Mouse (Mus musculus) heart, embryonic 15.5 days (tissue): Measurements from ENCODE around the gene Tbc1d14. TPM values are rescaled to one million over a fixed set of nuclear protein-coding genes. Genes with fewer than 3 reads are reported as not detected.

Source experiments
- ATAC-seq: fragments of 200-750 bp; cut with Nextera tagmentation; replicated peaks from 2 replicates; pipeline ENCODE4 v1.8.0; 2017; ENCODE audit warnings: low read depth, moderate TSS enrichment; ENCODE audit not compliant: insufficient number of reproducible peaks, insufficient read depth, low FRiP score
- H3K27ac ChIP-seq: fragments of 300-500 bp; sonication (generic); 2 replicates; pipeline ENCODE4 v1.5.1; 2015; ENCODE audit warnings: mild to moderate bottlenecking, inconsistent platforms
- H3K27me3 ChIP-seq: fragments of 300-500 bp; sonication (generic); 2 replicates; pipeline ENCODE4 v1.6.1; 2015; ENCODE audit warnings: inconsistent platforms
- H3K36me3 ChIP-seq: fragments of 300-500 bp; sonication (generic); 2 replicates; pipeline ENCODE4 v1.6.1; 2015; ENCODE audit warnings: mild to moderate bottlenecking, inconsistent platforms
- H3K4me1 ChIP-seq: fragments of 300-500 bp; sonication (generic); replicated peaks from 2 replicates; pipeline ENCODE4 v1.6.1; 2015; ENCODE audit warnings: inconsistent platforms
- H3K4me2 ChIP-seq: fragments of 300-500 bp; sonication (generic); 2 replicates; pipeline ENCODE4 v1.6.1; 2015; ENCODE audit warnings: inconsistent platforms, mild to moderate bottlenecking, moderate library complexity
- H3K4me3 ChIP-seq: fragments of 300-500 bp; sonication (generic); 2 replicates; pipeline ENCODE4 v1.5.1; 2015; ENCODE audit warnings: mild to moderate bottlenecking, inconsistent platforms
- H3K9ac ChIP-seq: fragments of 300-500 bp; sonication (generic); 2 replicates; pipeline ENCODE4 v1.6.1; 2015; ENCODE audit warnings: mild to moderate bottlenecking, inconsistent platforms
- H3K9me3 ChIP-seq: fragments of 300-500 bp; sonication (generic); replicated peaks from 2 replicates; pipeline ENCODE4 v1.6.1; 2016; ENCODE audit warnings: inconsistent platforms
- WGBS: fragments of 180-500 bp; shearing (Covaris S2); methylation state at CpG from one replicate; pipeline ENCODE4 v1.1.7; 2015; ENCODE audit warnings: mixed read lengths; 5-methylcytosine and 5-hydroxymethylcytosine counted together
- polyA plus RNA-seq: library from polyadenylated mRNA; unstranded; fragments of >200 nt; fragmentation: Nextera tagmentation; extraction: Ambion mirVana; gene quantifications from 2 replicates; pipeline ENCODE4 v1.2.1, GENCODE M21; 2015

Tbc1d14 gene
- polyA plus RNA-seq, 1 experiment from 2014 or later, result 14.8 TPM

- H3K4me3 ChIP-seq, result no peak overlapping the region
- H3K4me2 ChIP-seq, result no peak overlapping the region
- 39% methylated on average over 3 of the region's 3 CpGs for WGBS
Observed at GRCm38 (mm10) chr5:36440741-36441140, 152.3 kb downstream of the Tbc1d14 start.

More at GRCm38 (mm10) chr5:36440741-36441140, 152.3 kb downstream of the Tbc1d14 start:
- Histone ChIP-seq H3K27ac (no peak overlapping the region), H3K4me1 (0 out of 2 replicates have a peak, but pooled peaks cover 2% of the 10 kb centered on the region), H3K27me3 (peaks cover 39% of the 10 kb centered on the region), H3K9ac (no peak overlapping the region), H3K9me3 (no peaks in the 10 kb centered on the region), H3K36me3 (no peaks in the 10 kb centered on the region)
- ATAC-seq, result no peak

Other genes starting within 250 kb of the Tbc1d14 start
- 8.6 and 12.1 TPM in 2 replicates for gene Sorcs2, start 195.1 kb downstream of the Tbc1d14 start, polyA plus RNA-seq
- gene Grpel1, start 128.3 kb downstream of the Tbc1d14 start, polyA plus RNA-seq, result 53.9 and 55.0 TPM in 2 replicates
- gene Tada2b, start 109.0 kb downstream of the Tbc1d14 start, polyA plus RNA-seq, result 1.5 and 1.7 TPM in 2 replicates
- gene Ccdc96, start 108.7 kb downstream of the Tbc1d14 start, polyA plus RNA-seq, result 0.20 and 0.36 TPM in 2 replicates
- gene D5Ertd579e, start 102.7 kb upstream of the Tbc1d14 start, polyA plus RNA-seq, result 23.2 and 23.7 TPM in 2 replicates
- gene Bloc1s4, start 155.4 kb upstream of the Tbc1d14 start, polyA plus RNA-seq, result 18.2 and 20.4 TPM in 2 replicates
- gene Mrfap1, start 203.5 kb upstream of the Tbc1d14 start, polyA plus RNA-seq, result 329 and 331 TPM in 2 replicates
- 12.3 and 17.9 TPM in 2 replicates for gene Man2b2, start 237.4 kb upstream of the Tbc1d14 start, polyA plus RNA-seq